Mouse (Mus musculus): Measurements from ENCODE around the gene Exoc3l.

DNA sequence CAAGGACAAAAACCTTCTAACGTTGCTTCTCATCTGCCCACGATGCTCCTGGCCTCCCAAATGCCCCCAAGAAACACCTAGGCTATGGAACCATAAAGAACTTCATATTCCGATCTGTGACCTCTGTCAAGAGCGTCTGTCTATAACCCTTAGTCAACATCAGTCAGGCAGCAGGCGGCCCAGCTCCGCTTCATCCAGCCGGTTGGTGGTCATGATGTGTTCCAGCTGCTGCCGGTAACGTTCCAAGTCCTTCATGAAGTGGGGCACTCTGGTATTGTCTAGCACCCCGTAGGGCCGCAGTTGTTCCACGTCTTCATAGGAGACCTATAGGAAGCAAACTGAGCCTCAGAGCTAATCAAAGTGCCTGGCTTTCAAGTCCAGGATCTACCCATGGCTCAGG, 14.1 kb downstream of the Exoc3l start:
- TF ChIP-seq CTCF (IDR thresholded peaks at IDR 0.05; ENCODE audit: borderline replicate concordance, control insufficient read depth, extremely low read depth, insufficient read depth, low read length, poor library complexity) (no peak), POLR2A (IDR thresholded peaks at IDR 0.05; ENCODE audit: control insufficient read depth, extremely low read depth, insufficient read depth, low read length, poor library complexity) (no peak)
